19 mouse cellular contexts compared by ENCODE assay signal in genomic region chr5:146789413-146789812, GRCm38 (mm10). TPM values are rescaled to one million over a fixed set of nuclear protein-coding genes. Genes with fewer than 3 reads are reported as not detected.
DNase-seq lines count a peak whose midpoint lies in the region; ATAC-seq and TF ChIP-seq lines count a peak whose summit lies in the region.
"Had no signal": no experiment of that assay in that cellular context is flagged by ENCODE, and none has a peak within 500 bp of the region (broad histone marks: within the 10 kb centered on the region; RNA-seq: fewer than 3 reads in every experiment).

No protein-coding gene starts in this region.

- no peaks in the 10 kb centered on the region for H3K36me3 ChIP-seq in stomach, embryonic 16.5 days (ENCODE audit: control insufficient read depth, insufficient read depth, low read length)
- H3K36me3 ChIP-seq in stomach, postnatal 0 days (ENCODE audit: control insufficient read depth, insufficient read depth, low read length), result no peaks in the 10 kb centered on the region
- no peaks in the 10 kb centered on the region for H3K36me3 ChIP-seq in kidney, embryonic 15.5 days
- H3K36me3 ChIP-seq in forebrain, embryonic 13.5 days (ENCODE audit: poor library complexity, severe bottlenecking), result no peaks in the 10 kb centered on the region
- no peaks in the 10 kb centered on the region for H3K36me3 ChIP-seq in lung, postnatal 0 days (ENCODE audit: insufficient read depth, low read length)
- H3K36me3 ChIP-seq: hindbrain, embryonic 12.5 days; limb, embryonic 10.5 days; stomach, embryonic 15.5 days had no signal

- peak; percentile 2 for DNase-seq in cerebellum, adult 8-10 months
- no peak for DNase-seq in cerebellum, adult 9-11 months
- DNase-seq in stomach, postnatal 0 days (ENCODE audit: low spot score), result no peak
- DNase-seq in lung, postnatal 0 days (ENCODE audit: low spot score), result no peak
- DNase-seq: adrenal gland, adult 8-10 months; cerebellum, postnatal 10 days; embryo, embryonic 11 days; forebrain, postnatal 0 days; right cerebral cortex, postnatal 25 days had no signal

- peaks cover 39% of the 10 kb centered on the region for H3K4me1 ChIP-seq in stomach, embryonic 16.5 days (ENCODE audit: control insufficient read depth, insufficient read depth, low read length)
- peaks cover 7% of the 10 kb centered on the region; the same call in 1 of the 2 replicates for H3K4me1 ChIP-seq in stomach, postnatal 0 days (replicated peaks; ENCODE audit: control insufficient read depth, insufficient read depth)
- H3K4me1 ChIP-seq in kidney, embryonic 15.5 days, result peaks cover 72% of the 10 kb centered on the region
- peaks cover 35% of the 10 kb centered on the region for H3K4me1 ChIP-seq in forebrain, embryonic 13.5 days
- H3K4me1 ChIP-seq in lung, postnatal 0 days (ENCODE audit: insufficient read depth, low read depth, low read length), result peaks cover 30% of the 10 kb centered on the region

- ATAC-seq in stomach, embryonic 16.5 days (ENCODE audit: insufficient read depth, low FRiP score), result no peak
- no peak for ATAC-seq in stomach, postnatal 0 days (ENCODE audit: low FRiP score, low TSS enrichment)
- no peak for ATAC-seq in kidney, embryonic 15.5 days (replicated peaks; ENCODE audit: low FRiP score)
- ATAC-seq in megakaryocyte progenitor cell, adult 5-6 weeks (replicated peaks; ENCODE audit: poor library complexity), result 0 out of 2 replicates have a peak, but pooled peaks have one; percentile 13
- no peak for ATAC-seq in forebrain, embryonic 13.5 days
- ATAC-seq in lung, postnatal 0 days, result no peak
- ATAC-seq: forebrain, postnatal 0 days had no signal

- H3K4me3 ChIP-seq in stomach, embryonic 16.5 days (replicated peaks; ENCODE audit: low read length), result no peak overlapping the region
- H3K4me3 ChIP-seq in stomach, postnatal 0 days (ENCODE audit: low read depth, low read length), result no peak overlapping the region
- no peak overlapping the region for H3K4me3 ChIP-seq in kidney, embryonic 15.5 days (replicated peaks)
- no peak overlapping the region for H3K4me3 ChIP-seq in forebrain, embryonic 13.5 days
- H3K4me3 ChIP-seq in lung, postnatal 0 days (ENCODE audit: low read depth, low read length), result no peak overlapping the region
- H3K4me3 ChIP-seq: hindbrain, embryonic 12.5 days; layer of hippocampus, adult 2 months; limb, embryonic 10.5 days; stomach, embryonic 15.5 days had no signal

- no peak for TF ChIP-seq CTCF in stomach, postnatal 0 days (IDR thresholded peaks at IDR 0.05; ENCODE audit: low read depth)
- TF ChIP-seq CTCF in lung, postnatal 0 days (IDR thresholded peaks at IDR 0.05), result no peak

- H3K4me2 ChIP-seq in stomach, embryonic 16.5 days (ENCODE audit: low read depth, low read length), result no peak overlapping the region
- no peak overlapping the region for H3K4me2 ChIP-seq in stomach, postnatal 0 days (replicated peaks; ENCODE audit: low read depth)
- H3K4me2 ChIP-seq in kidney, embryonic 15.5 days, result 0 out of 2 replicates have a peak overlapping the region, but pooled peaks have one; percentile 3
- no peak overlapping the region for H3K4me2 ChIP-seq in forebrain, embryonic 13.5 days
- no peak overlapping the region for H3K4me2 ChIP-seq in lung, postnatal 0 days (replicated peaks; ENCODE audit: low read depth, low read length)
- H3K4me2 ChIP-seq: hindbrain, embryonic 12.5 days; stomach, embryonic 15.5 days had no signal

- H3K9ac ChIP-seq in stomach, embryonic 16.5 days (ENCODE audit: low read length), result 0 out of 2 replicates have a peak overlapping the region, but pooled peaks have one; percentile 17
- no peak overlapping the region for H3K9ac ChIP-seq in stomach, postnatal 0 days (ENCODE audit: low read length)
- no peak overlapping the region for H3K9ac ChIP-seq in kidney, embryonic 15.5 days
- no peak overlapping the region for H3K9ac ChIP-seq in forebrain, embryonic 13.5 days
- H3K9ac ChIP-seq in lung, postnatal 0 days (replicated peaks; ENCODE audit: low read depth), result no peak overlapping the region
- H3K9ac ChIP-seq: forebrain, postnatal 0 days; hindbrain, embryonic 12.5 days; liver, embryonic 14.5 days; stomach, embryonic 15.5 days had no signal

- H3K9me3 ChIP-seq in stomach, embryonic 16.5 days (replicated peaks; ENCODE audit: control insufficient read depth, low read length), result no peaks in the 10 kb centered on the region
- H3K9me3 ChIP-seq in stomach, postnatal 0 days (ENCODE audit: control insufficient read depth, low read length), result no peaks in the 10 kb centered on the region
- no peaks in the 10 kb centered on the region for H3K9me3 ChIP-seq in kidney, embryonic 15.5 days (replicated peaks)
- H3K9me3 ChIP-seq in forebrain, embryonic 13.5 days (replicated peaks), result no peaks in the 10 kb centered on the region
- H3K9me3 ChIP-seq in lung, postnatal 0 days (ENCODE audit: low read length), result no peaks in the 10 kb centered on the region
- H3K9me3 ChIP-seq: G1E; hindbrain, embryonic 12.5 days; limb, embryonic 10.5 days; stomach, embryonic 15.5 days had no signal

- H3K27me3 ChIP-seq in stomach, embryonic 16.5 days (ENCODE audit: control insufficient read depth, insufficient read depth, low read length), result no peaks in the 10 kb centered on the region
- H3K27me3 ChIP-seq in stomach, postnatal 0 days (ENCODE audit: control insufficient read depth, insufficient read depth, low read length), result no peaks in the 10 kb centered on the region
- no peaks in the 10 kb centered on the region for H3K27me3 ChIP-seq in kidney, embryonic 15.5 days
- no peaks in the 10 kb centered on the region for H3K27me3 ChIP-seq in forebrain, embryonic 13.5 days
- no peaks in the 10 kb centered on the region for H3K27me3 ChIP-seq in lung, postnatal 0 days (replicated peaks; ENCODE audit: insufficient read depth, low read length)
- H3K27me3 ChIP-seq: hindbrain, embryonic 12.5 days; stomach, embryonic 15.5 days had no signal

- 65% methylated on average over 9 of the region's 9 CpGs for WGBS in stomach, embryonic 16.5 days
- 65% methylated on average over 9 of the region's 9 CpGs for WGBS in stomach, postnatal 0 days
- 44% methylated on average over 9 of the region's 9 CpGs for WGBS in kidney, embryonic 15.5 days
- 79% methylated on average over 9 of the region's 9 CpGs for WGBS in forebrain, embryonic 13.5 days
- WGBS in lung, postnatal 0 days, result 60% methylated on average over 9 of the region's 9 CpGs

- TF ChIP-seq EP300 in stomach, postnatal 0 days (optimal IDR thresholded peaks at IDR 0.05), result no peak
- no peak for TF ChIP-seq EP300 in lung, postnatal 0 days (IDR thresholded peaks at IDR 0.05)

- no peak overlapping the region for H3K27ac ChIP-seq in stomach, embryonic 16.5 days (ENCODE audit: low read length)
- no peak overlapping the region for H3K27ac ChIP-seq in stomach, postnatal 0 days (replicated peaks)
- peak overlapping the region; percentile 76 for H3K27ac ChIP-seq in kidney, embryonic 15.5 days
- no peak overlapping the region for H3K27ac ChIP-seq in forebrain, embryonic 13.5 days
- no peak overlapping the region for H3K27ac ChIP-seq in lung, postnatal 0 days (ENCODE audit: low read length)
- H3K27ac ChIP-seq: hindbrain, embryonic 12.5 days; limb, embryonic 10.5 days; liver, embryonic 14.5 days; stomach, embryonic 15.5 days had no signal

RNA-seq across cellular contexts. Expression of gene Usp12, which starts 5.4 kb away (rescaled TPM):
- polyA plus RNA-seq in stomach, embryonic 16.5 days (2015; fragmentation: Nextera tagmentation; extraction: Ambion mirVana), result 18.2 and 18.3 TPM in 2 replicates
- 10.4 and 10.5 TPM in 2 replicates for polyA plus RNA-seq in stomach, postnatal 0 days (2015; fragmentation: Nextera tagmentation; extraction: Ambion mirVana)
- polyA plus RNA-seq in kidney, embryonic 15.5 days (2015; fragmentation: Nextera tagmentation; extraction: Ambion mirVana), result 21.2 and 21.7 TPM in 2 replicates
- total RNA-seq in megakaryocyte progenitor cell, adult 5-6 weeks (2015), result 14.2 and 16.4 TPM in 2 replicates
- 35.3 and 50.1 TPM in 2 replicates for total RNA-seq in megakaryocyte progenitor cell, adult 5-6 weeks (2017)
- 11.0 and 13.5 TPM in 2 replicates for polyA plus RNA-seq in forebrain, embryonic 13.5 days (2015; fragmentation: Nextera tagmentation; extraction: Ambion mirVana)
- 14.5 and 15.4 TPM in 2 replicates for polyA plus RNA-seq in lung, postnatal 0 days (2015; fragmentation: Nextera tagmentation; extraction: Ambion mirVana)

RNA-seq across cellular contexts. Expression of gene Rpl21, which starts 43.3 kb away (rescaled TPM):
- 401 and 513 TPM in 2 replicates for polyA plus RNA-seq in stomach, embryonic 16.5 days (2015; fragmentation: Nextera tagmentation; extraction: Ambion mirVana)
- polyA plus RNA-seq in stomach, postnatal 0 days (2015; fragmentation: Nextera tagmentation; extraction: Ambion mirVana), result 515 and 522 TPM in 2 replicates
- polyA plus RNA-seq in kidney, embryonic 15.5 days (2015; fragmentation: Nextera tagmentation; extraction: Ambion mirVana), result 549 and 599 TPM in 2 replicates
- total RNA-seq in megakaryocyte progenitor cell, adult 5-6 weeks (2015), result 2,785 and 2,819 TPM in 2 replicates
- total RNA-seq in megakaryocyte progenitor cell, adult 5-6 weeks (2017), result 2,136 and 2,277 TPM in 2 replicates
- polyA plus RNA-seq in forebrain, embryonic 13.5 days (2015; fragmentation: Nextera tagmentation; extraction: Ambion mirVana), result 427 and 455 TPM in 2 replicates
- 474 and 489 TPM in 2 replicates for polyA plus RNA-seq in lung, postnatal 0 days (2015; fragmentation: Nextera tagmentation; extraction: Ambion mirVana)

RNA-seq across cellular contexts. Expression of gene Rasl11a, which starts 55.5 kb away (rescaled TPM):
- 13.1 and 14.1 TPM in 2 replicates for polyA plus RNA-seq in stomach, embryonic 16.5 days (2015; fragmentation: Nextera tagmentation; extraction: Ambion mirVana)
- polyA plus RNA-seq in stomach, postnatal 0 days (2015; fragmentation: Nextera tagmentation; extraction: Ambion mirVana), result 13.7 and 13.8 TPM in 2 replicates
- polyA plus RNA-seq in kidney, embryonic 15.5 days (2015; fragmentation: Nextera tagmentation; extraction: Ambion mirVana), result 78.6 and 87.4 TPM in 2 replicates
- 0.47 TPM in 1 of 2 replicates, not detected in the other for total RNA-seq in megakaryocyte progenitor cell, adult 5-6 weeks (2015)
- total RNA-seq in megakaryocyte progenitor cell, adult 5-6 weeks (2017), result not detected in 2 replicates
- polyA plus RNA-seq in forebrain, embryonic 13.5 days (2015; fragmentation: Nextera tagmentation; extraction: Ambion mirVana), result 17.8 and 19.4 TPM in 2 replicates
- polyA plus RNA-seq in lung, postnatal 0 days (2015; fragmentation: Nextera tagmentation; extraction: Ambion mirVana), result 101 and 138 TPM in 2 replicates
